Comparison of ENCODE assay signal across 18 mouse cellular contexts in the genomic region with DNA sequence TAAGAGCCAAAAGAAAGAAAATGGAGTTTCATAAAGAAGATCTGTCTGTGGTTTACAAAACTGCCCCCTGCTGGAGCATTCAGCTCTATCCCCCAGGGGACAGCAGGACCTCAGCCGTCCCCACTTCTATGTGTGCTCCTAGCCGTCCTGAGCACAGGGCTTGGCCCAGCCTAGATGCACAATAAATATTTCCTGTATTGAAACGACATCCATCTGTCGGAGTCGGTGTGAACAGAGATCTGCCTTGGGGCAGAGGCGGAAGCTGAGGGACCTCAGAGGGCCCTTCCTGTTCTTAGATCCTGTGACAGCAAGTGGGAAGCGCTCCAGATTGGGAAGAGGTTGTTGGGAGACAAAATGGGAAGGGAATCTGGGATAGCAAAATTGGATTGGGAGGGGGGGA.
A peak's percentile ranks its signal among the peaks of the same experiment; 100 is the strongest.
DNase-seq lines count a peak whose midpoint lies in the region; ATAC-seq and TF ChIP-seq lines count a peak whose summit lies in the region.
"Had no signal": no experiment of that assay in that cellular context is flagged by ENCODE, and none has a peak within 500 bp of the region (broad histone marks: within the 10 kb centered on the region; RNA-seq: fewer than 3 reads in every experiment).

No protein-coding gene starts in this region.

- H3K27me3 ChIP-seq in lung, embryonic 16.5 days (ENCODE audit: control insufficient read depth, insufficient read depth, low read depth, low read length) = no peaks in the 10 kb centered on the region
- H3K27me3 ChIP-seq in limb, embryonic 10.5 days (ENCODE audit: low read depth, poor library complexity, severe bottlenecking) = no peaks in the 10 kb centered on the region
- H3K27me3 ChIP-seq in forebrain, postnatal 0 days (ENCODE audit: insufficient read depth, low read length) = no peaks in the 10 kb centered on the region
- H3K27me3 ChIP-seq: hindbrain, embryonic 12.5 days; liver, embryonic 13.5 days; stomach, embryonic 15.5 days had no signal

- H3K27ac ChIP-seq in lung, embryonic 16.5 days (ENCODE audit: low read length) = no peak overlapping the region
- H3K27ac ChIP-seq in limb, embryonic 10.5 days = peak overlapping the region; percentile 63
- no peak overlapping the region for H3K27ac ChIP-seq in forebrain, postnatal 0 days (ENCODE audit: low read depth, low read length)
- H3K27ac ChIP-seq: hindbrain, embryonic 12.5 days; left cerebral cortex, adult 2 months; liver, embryonic 13.5 days; midbrain, embryonic 13.5 days; stomach, embryonic 15.5 days had no signal

- peak; percentile 58 for DNase-seq in kidney, postnatal 10 days
- no peak for DNase-seq in kidney, adult 8-10 months
- no peak for DNase-seq in lung, postnatal 14 days
- DNase-seq in limb, embryonic 10.5 days (ENCODE audit: low spot score) = no peak
- no peak for DNase-seq in forebrain, postnatal 0 days
- DNase-seq: adrenal gland, postnatal 10 days; cerebellum, adult 18-20 months; cerebellum, postnatal 14 days; left cerebral cortex, postnatal 4 days; liver, embryonic 13.5 days; thymus, postnatal 25 days had no signal

- no peaks in the 10 kb centered on the region for H3K9me3 ChIP-seq in lung, embryonic 16.5 days (ENCODE audit: control insufficient read depth, low read length)
- H3K9me3 ChIP-seq in limb, embryonic 10.5 days (replicated peaks) = no peaks in the 10 kb centered on the region
- H3K9me3 ChIP-seq in forebrain, postnatal 0 days (ENCODE audit: low read length) = no peaks in the 10 kb centered on the region
- H3K9me3 ChIP-seq: hindbrain, embryonic 12.5 days; liver, embryonic 13.5 days; megakaryocyte, embryonic 14.5 days; midbrain, embryonic 13.5 days; stomach, embryonic 15.5 days had no signal

- no peak overlapping the region for H3K4me3 ChIP-seq in lung, embryonic 16.5 days (ENCODE audit: low read length)
- H3K4me3 ChIP-seq in limb, embryonic 10.5 days = no peak overlapping the region
- H3K4me3 ChIP-seq in forebrain, postnatal 0 days (ENCODE audit: low read depth, low read length) = no peak overlapping the region
- H3K4me3 ChIP-seq: hindbrain, embryonic 12.5 days; left cerebral cortex, adult 2 months; liver, embryonic 13.5 days; megakaryocyte, embryonic 14.5 days; midbrain, embryonic 13.5 days; stomach, embryonic 15.5 days had no signal

- TF ChIP-seq CTCF in forebrain, postnatal 0 days (IDR thresholded peaks at IDR 0.05; ENCODE audit: low read depth) = no peak

- H3K9ac ChIP-seq in lung, embryonic 16.5 days (ENCODE audit: low read length) = no peak overlapping the region
- no peak overlapping the region for H3K9ac ChIP-seq in forebrain, postnatal 0 days
- H3K9ac ChIP-seq: hindbrain, embryonic 12.5 days; liver, embryonic 13.5 days; midbrain, embryonic 13.5 days; stomach, embryonic 15.5 days had no signal

- ATAC-seq in lung, embryonic 16.5 days (ENCODE audit: low read depth) = peak; percentile 44; the same call in 1 of the 2 replicates
- ATAC-seq in activated CD4-positive, CD25-positive, alpha-beta regulatory T cell, adult 4 months = no peak
- ATAC-seq in forebrain, postnatal 0 days = no peak
- ATAC-seq: midbrain, embryonic 13.5 days had no signal

- 49% methylated on average over 7 of the region's 7 CpGs for WGBS in lung, embryonic 16.5 days
- 63% methylated on average over 7 of the region's 7 CpGs for WGBS in limb, embryonic 10.5 days
- WGBS in forebrain, postnatal 0 days = 78% methylated on average over 7 of the region's 7 CpGs

- no peaks in the 10 kb centered on the region for H3K36me3 ChIP-seq in lung, embryonic 16.5 days (ENCODE audit: control insufficient read depth, insufficient read depth, low read length)
- H3K36me3 ChIP-seq in limb, embryonic 10.5 days = no peaks in the 10 kb centered on the region
- H3K36me3 ChIP-seq in forebrain, postnatal 0 days (ENCODE audit: insufficient read depth) = no peaks in the 10 kb centered on the region
- H3K36me3 ChIP-seq: hindbrain, embryonic 12.5 days; liver, embryonic 13.5 days; midbrain, embryonic 13.5 days; stomach, embryonic 15.5 days had no signal

- no peak overlapping the region for H3K4me2 ChIP-seq in lung, embryonic 16.5 days (ENCODE audit: low read depth, low read length)
- H3K4me2 ChIP-seq in forebrain, postnatal 0 days (ENCODE audit: low read depth) = no peak overlapping the region
- H3K4me2 ChIP-seq: hindbrain, embryonic 12.5 days; liver, embryonic 13.5 days; midbrain, embryonic 13.5 days; stomach, embryonic 15.5 days had no signal

- no peaks in the 10 kb centered on the region for H3K4me1 ChIP-seq in lung, embryonic 16.5 days (replicated peaks; ENCODE audit: control insufficient read depth, insufficient read depth, low read length)
- H3K4me1 ChIP-seq in limb, embryonic 10.5 days = peaks cover 36% of the 10 kb centered on the region
- H3K4me1 ChIP-seq in forebrain, postnatal 0 days (ENCODE audit: insufficient read depth) = no peaks in the 10 kb centered on the region
- H3K4me1 ChIP-seq: hindbrain, embryonic 12.5 days; megakaryocyte, embryonic 14.5 days; midbrain, embryonic 13.5 days; stomach, embryonic 15.5 days had no signal
